Mouse (Mus musculus): ENCODE results near the gene Htr1f. TPM values are rescaled to one million over a fixed set of nuclear protein-coding genes. Genes with fewer than 3 reads are reported as not detected.

Htr1f gene
- total RNA-seq, 2 experiments from 2014 or later = 5.3 to 5.7 TPM

Small RNA genes within 50 kb of the gene (microRNA-seq; reads per million reads assigned to microRNA genes)
- gene Gm23374 = 0 reads per million in 2 experiments
